Mouse (Mus musculus): ENCODE results near the gene Vmac.

- no peak for TF ChIP-seq ZC3H11A (IDR thresholded peaks at IDR 0.05; ENCODE audit: borderline replicate concordance, low read depth, low read length)
- TF ChIP-seq CHD2 (IDR thresholded peaks at IDR 0.05; ENCODE audit: low read depth, low read length): no peak
- no peak for TF ChIP-seq MAFK (IDR thresholded peaks at IDR 0.05; ENCODE audit: insufficient read depth, low read depth, low read length)
- TF ChIP-seq ZNF384 (IDR thresholded peaks at IDR 0.05; ENCODE audit: low read depth, low read length): no peak
- TF ChIP-seq HCFC1 (IDR thresholded peaks at IDR 0.05; ENCODE audit: borderline replicate concordance, insufficient read depth, low read length): no peak
These were observed 23.0 kb upstream of the Vmac start for GRCm38 (mm10) chr17:56740788-56741160.
